Mouse (Mus musculus): ENCODE results near the gene Sirpa.

Sirpa gene

DNA sequence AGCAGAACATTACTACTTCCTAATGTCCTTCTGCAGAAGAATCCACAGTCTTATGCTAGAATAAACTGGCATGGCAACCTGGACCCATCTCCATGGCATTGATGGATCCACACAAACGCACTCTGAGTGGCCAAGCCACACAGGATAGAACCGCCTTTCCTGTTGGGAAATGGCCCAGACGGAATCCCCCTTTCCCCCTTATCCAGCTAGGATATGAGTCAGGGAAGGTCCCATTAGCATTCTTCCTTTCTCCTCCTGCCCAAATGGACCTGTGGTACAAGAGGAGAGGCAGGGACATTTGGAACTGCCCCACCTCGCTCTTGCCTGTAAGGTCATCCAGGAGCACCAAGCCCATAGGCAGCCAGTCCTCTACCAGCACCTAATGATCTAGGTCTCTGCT is 10.4 kb upstream of the Sirpa start:
- no peak for DNase-seq (ENCODE audit: low spot score)

DNA sequence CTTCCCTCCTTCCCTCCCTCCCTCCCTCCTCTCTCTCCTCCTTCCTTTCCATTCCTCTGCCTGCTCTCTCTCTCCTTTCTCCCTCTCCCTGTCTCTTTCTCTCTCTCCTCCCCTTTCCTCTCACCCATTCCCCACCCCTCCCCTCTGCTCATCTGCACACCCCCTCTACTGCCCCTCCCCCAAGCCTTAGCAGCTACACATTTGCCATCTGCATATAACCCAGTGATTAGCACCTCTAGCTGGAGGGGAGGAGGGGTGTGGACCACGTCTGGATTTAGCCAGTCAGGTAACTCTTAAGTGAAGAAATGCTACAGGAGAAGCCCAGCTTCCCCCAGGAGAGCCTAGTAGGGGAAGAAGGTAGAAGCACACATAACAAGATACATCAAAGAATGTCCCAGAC is 7.7 kb upstream of the Sirpa start:
- no peak for DNase-seq (ENCODE audit: low spot score)

DNA sequence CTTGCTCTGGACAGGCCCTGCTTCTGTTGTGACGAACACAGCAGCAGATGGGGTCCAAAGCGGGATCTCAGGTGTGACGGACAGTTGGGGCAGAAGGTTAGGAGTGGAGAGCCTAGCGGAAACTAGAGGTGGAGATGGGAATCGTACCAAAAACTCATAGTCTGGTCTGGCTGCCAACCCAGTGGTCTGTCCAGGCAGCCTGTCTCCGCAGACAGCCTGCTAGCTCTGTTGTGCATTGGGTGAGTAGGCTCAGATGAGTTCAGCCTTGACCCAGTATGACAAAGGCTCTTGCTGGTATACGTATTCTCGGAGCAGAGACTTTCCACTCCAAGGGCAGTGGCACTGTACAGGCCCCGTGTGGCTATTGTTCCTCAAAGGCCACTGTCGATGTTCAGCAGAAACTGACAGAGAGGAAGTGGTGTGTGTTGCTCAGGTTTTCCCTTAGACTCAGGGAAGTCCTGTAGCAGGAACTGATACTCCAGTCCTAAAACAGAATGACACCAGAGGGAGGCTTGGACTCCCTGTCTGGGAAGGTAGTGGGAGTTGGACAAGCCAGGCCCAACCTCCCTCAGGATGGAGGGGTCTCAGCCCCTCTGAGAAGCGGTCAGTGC is 6.6 kb upstream of the Sirpa start:
- DNase-seq (ENCODE audit: low spot score) = no peak

DNA sequence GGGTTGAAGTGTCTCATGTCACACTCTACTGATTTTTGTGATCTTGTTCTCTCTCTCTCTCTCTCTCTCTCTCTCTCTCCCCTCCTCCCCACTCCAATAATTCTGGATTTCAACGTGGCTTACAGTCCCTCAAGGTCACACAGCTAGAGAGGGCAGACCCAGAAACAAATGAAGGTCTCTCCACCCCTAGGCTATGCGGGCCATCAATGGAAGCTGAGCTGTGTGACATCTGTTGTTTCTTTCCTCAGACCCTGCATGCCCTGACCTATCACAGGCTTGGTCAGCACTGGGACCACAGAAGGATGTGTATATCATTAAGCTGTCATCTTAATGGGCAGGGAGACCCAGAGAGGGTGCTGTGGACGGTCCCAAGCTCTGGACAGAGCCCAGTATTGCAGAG is 5.4 kb upstream of the Sirpa start:
- no peak for DNase-seq (ENCODE audit: low spot score)

DNA sequence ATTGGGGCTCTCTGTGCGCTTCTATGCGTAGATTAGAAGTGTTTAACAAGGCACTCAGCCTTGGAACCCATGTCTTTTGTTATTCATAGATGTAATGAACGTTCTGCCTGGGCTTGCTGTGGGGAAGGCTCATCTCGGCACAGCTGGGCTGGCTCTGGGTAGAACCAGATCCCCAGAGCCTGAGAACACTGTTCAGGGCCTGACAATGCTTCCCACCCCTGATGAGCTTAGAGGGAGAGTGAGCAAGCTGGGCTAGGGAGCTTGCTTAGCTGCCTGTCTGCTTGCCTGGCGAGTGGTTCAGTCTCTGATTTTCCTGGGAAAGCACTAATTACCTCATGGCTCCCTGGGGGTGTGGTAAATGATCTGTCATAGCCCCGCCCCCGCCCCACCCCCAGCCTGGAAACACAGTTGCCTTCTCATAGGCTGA is 4.8 kb upstream of the Sirpa start:
- DNase-seq (ENCODE audit: low spot score) = peak; percentile 55

DNA sequence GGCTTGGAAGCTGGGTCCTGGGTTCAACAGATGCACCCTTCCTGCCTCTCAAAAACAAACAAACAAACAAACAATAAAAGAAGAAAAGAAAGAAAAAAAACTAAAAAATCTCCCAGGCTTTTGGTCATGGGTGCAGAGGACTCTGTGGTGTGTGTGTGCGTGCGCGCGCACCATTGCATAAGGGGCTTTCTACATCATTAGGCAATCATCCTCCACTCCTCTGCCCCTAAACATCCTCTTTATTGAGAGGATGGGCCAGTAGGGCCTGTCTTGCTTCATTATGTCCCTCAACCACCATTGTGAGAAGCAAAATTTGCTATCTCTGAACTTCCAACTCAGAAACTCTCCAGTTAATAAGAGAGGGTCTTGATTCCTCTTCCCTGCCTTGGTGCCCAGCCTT is 738 bp upstream of the Sirpa start:
- peak; percentile 41 for DNase-seq (ENCODE audit: low spot score)

DNA sequence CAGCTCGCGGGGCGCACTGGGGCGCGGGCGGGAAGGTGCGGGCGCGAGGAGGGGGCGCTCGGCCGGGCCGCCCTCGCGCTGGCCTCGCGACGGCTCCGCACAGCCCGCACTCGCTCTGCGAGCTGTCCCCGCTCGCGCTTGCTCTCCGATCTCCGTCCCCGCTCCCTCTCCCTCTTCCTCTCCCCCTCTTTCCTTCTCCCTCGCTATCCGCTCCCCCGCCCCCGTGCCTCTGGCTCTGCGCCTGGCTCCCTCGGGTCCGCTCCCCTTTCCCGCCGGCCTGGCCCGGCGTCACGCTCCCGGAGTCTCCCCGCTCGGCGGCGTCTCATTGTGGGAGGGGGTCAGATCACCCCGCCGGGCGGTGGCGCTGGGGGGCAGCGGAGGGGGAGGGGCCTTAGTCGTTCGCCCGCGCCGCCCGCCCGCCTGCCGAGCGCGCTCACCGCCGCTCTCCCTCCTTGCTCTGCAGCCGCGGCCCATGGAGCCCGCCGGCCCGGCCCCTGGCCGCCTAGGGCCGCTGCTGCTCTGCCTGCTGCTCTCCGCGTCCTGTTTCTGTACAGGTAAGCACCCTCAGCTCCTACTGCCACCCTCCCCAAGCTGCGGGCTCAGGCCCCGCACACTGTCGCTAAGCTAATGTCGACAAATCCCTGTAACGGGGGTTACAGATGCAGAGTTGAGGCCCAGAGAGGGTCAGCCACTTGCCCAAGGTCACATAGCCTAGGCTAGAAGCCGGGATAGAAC is 673 bp downstream of the Sirpa start:
- peak; percentile 79 for DNase-seq (ENCODE audit: low spot score)

DNA sequence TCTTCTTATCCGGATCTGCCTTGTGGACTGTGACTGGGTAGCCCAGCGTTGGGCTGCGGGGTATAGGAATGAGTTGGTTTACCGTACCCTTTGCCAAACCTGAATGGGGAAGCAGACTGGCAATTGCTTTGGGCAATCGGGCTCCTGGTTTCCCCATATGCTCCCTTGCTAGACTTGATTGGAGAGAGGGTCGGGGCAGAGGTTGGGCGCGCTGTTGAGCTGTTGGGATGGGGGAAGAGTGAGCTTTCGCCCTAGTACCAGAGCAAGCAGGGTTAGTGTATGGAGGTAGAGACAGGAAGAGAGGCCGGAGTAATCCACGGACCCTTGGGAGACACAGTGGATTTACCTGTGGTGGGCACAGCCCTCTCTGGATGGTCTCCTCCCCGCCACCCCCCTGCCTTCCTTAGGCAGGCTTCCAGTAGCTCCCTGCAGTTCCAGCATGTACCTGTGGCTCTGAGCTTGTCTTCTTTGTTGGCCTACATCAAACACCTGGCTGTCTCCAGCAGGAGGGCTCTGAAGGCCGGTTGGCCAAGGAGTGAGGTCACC is 1.3 kb downstream of the Sirpa start:
- DNase-seq (ENCODE audit: low spot score) = peak; percentile 58

DNA sequence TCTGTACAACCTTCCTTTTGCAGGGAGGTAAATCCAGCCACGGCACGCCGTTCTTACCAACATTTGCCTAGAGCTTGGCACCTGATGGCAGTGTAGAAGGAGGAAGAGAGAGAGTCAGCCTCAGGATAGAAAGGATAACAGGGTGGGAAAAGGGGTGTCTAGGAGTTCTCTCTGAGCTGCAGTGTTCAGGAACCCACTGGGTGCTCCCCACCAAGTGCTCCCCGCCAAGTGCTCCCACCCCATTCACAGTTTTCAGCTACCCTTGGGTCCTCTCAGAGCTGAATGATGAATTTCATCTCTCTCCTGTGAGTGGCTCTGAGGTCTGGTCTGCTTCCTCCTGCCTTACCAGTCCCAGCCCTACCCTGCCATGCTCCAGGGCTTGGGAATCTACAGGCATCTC is 1.9 kb downstream of the Sirpa start:
- DNase-seq (ENCODE audit: low spot score) = no peak

DNA sequence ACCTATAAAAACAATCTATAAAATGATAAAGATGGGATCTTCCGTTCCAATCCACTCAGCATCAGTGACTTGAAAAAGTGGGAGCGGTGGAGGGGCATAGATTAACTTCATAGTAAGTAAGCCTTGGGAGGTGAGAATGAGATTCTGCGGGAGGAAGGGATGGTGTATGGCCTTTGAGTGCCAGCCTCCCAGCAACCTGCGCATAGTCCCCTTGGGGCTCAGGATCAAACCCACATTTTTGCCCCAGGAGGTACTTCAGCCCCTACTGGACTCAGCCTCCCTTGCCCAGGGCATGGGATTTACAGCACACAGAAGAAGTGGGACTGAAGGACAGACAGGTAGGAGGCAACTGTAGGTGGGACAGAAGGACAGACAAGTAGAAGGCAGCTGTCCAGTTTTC is 2.6 kb downstream of the Sirpa start:
- DNase-seq (ENCODE audit: low spot score) = no peak

DNA sequence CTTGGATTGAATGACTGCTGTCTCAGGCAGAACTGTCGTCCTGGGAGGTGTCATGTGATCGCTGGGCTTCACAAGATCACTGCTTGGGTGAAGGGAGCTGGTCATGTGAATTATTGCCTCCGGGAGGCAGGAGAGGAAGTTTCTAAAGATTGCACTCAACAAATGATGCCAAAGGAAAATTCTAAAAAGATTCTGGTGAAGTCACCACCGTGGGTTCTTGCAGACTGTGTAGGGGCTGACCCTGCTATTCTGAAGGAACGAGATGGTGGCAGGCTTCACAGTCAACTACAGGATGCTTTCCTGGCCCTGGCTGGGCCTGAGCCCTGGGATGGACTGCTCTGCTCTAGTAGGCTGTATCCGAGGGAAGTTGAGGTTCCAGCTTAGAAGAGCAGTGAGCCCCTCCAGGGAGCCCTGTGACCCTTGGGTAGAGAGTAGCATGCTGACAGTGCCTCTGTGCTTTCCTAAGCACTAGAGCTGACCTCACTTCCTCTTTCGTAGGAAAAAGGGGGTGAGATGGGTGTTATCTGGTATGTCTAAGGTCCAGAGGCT is 3.1 kb downstream of the Sirpa start:
- DNase-seq (ENCODE audit: low spot score) = no peak

DNA sequence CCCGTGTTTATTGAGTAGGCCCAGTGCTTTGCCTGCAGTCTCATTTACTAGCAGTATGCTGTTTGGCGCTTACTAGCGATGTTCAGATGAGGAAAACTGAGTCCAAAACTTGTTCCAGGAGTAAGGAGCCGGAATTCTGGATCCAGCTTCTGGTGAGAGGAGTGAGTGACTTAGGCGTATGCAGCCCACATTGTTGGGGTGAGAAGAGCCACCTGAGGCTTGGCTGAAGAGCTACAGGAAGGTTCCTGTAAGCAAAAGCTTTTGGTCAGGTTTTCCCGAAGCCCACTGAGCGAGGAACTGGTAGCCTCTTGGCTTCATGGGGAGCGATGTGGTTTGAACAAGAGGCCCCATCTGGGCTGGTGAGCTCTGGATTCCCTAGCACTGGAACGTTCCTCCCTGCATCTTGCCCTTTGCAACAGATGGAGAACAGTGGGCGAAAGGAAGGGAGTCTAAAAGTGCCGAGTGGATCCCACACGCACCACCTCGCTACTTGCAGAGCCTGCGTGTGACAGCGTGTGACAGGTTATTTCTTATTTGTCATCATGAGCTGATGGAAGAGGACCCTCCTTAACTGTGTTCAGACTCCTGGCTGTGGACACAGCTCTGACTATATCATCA is 4.0 kb downstream of the Sirpa start:
- no peak for DNase-seq (ENCODE audit: low spot score)

DNA sequence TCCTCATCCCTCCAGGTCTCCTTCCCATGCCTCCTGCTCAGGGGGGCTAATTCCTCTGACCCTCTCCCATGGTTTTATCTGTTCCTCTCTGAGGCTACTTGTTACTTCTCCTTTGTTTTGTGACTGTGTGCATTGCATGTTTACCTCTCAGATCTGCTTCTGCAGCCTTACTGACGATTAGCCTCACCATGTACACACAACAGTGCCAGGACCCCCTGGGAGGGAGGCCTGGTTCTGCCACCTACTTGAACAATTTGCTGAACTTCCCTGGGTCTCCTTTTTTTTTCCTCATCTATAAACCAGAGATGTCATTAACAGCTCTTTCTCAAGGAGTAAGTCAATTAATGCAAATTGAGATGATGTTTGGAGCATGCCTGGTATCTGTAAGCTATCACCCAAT is 4.9 kb downstream of the Sirpa start:
- no peak for DNase-seq (ENCODE audit: low spot score)

DNA sequence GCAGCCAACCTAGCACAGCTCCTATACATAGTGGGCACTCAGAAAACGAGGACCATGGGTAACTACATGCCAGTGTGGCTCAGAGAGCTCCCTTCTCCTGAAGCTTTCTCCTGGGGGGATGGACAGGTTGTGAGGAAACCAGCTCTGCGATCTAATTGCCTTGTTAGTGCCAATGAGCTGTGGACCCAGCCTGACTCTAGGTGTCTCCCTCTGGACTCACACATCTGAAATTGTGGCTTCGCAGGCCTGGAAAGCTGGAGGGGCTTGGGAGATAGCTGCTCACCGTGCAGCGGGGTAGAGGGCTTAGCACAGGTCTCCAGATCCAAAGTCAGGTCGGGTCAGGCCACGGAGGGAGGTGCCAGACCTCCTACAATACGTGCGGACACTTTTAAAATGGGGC is 5.5 kb downstream of the Sirpa start:
- DNase-seq (ENCODE audit: low spot score) = no peak

DNA sequence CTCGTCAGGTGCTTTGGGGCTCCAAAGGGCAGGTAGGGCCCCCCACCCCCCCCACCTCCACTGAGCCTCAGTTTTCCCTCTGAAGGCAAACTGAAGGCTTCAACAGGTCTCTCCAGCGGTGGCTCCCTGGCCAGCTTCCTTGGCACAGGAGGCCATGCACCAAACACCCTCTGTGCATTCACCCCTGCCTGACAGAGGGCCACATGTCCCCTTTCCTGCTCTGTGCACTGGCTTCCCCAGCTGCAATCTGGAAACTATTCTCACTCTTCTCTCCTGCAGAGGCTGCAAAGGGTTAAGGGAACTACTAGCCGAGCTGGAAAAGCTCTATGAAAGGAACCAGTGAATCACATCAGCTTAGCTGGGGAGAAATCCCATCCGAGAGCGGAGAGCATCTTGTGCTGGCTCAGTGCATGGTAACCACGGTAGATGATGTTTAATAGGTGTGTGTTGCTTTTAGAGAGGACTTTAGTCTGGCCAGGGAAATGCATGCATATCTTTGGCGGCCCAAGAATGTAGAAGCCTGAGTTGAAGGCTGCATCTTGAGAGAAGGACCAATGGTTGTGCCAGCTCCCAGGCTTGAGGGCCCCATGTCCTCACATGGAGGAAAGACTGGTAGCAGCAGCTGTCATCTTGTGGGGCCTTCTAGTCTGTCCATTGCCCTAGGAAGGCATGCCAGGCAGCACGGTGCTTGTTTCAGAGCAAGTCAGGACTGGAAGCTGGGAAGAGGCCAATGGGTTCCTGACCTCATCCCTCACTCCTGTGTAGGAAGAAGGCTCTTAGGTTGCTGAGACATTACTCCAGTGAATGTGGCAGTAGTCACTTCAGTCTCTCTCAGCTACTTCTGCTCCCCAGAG is 6.8 kb downstream of the Sirpa start:
- no peak for DNase-seq (ENCODE audit: low spot score)

DNA sequence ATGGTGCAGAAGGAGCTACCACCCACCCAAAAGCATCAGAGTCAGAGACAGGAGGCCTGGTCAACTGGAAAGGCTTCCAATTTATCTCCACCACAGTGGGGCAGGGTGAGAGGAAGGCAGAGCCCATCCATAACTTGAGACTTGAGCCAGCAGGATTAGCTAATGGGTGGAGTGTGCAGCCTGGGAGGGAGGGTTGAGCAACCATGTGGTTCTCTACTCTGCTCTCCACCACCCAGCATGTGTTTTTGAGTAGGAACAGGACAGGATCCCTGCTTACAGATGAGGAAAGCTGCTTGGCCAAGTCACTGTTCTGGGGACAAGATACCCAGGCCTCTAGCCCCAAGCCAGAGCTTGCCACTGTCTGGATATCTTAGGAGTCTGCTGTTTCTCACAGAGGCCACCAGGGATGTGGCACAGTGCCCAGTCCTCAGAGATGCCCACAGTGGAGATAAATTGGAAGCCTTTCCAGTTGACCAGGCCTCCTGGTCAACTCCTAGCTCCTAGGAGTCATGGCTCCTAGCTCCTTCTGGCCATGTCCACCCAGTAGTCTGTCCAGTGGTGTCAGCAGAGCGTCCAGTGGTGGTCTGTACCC is 8.5 kb downstream of the Sirpa start:
- DNase-seq (ENCODE audit: low spot score) = no peak

DNA sequence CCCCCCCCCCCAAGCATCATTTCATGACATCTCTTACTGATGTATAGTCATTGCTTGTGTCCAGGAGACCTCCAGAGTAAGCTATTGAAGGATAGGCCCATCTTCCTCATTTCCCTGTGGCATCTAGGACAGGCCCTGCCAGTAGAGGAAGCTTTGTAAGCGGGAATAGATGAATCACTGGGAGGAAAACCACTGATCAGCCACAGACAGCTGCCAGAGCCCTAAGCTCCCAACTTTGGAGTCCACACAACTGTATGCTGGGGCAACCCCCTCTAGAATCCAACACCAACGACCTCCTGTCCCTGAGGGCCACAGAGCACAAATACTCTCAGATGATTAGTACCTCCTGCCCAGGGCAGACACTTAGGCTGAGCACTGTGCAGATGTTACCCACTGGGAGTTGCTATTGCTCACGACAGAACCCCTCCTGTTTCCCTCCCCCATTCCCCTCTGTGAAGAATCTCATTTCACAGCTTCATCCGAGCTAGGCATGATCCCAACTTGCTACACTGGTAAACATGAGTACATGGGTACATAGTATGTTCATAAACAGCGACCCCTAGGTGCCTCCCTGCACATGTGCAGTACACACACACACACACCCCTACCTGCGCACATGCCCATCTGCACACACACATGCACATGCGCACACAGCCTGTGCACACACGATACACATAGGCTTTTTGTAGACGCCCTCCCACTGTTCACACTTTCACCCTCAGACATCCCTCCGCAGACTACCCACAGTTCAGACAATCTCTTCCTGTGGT is 9.4 kb downstream of the Sirpa start:
- no peak for DNase-seq (ENCODE audit: low spot score)

DNA sequence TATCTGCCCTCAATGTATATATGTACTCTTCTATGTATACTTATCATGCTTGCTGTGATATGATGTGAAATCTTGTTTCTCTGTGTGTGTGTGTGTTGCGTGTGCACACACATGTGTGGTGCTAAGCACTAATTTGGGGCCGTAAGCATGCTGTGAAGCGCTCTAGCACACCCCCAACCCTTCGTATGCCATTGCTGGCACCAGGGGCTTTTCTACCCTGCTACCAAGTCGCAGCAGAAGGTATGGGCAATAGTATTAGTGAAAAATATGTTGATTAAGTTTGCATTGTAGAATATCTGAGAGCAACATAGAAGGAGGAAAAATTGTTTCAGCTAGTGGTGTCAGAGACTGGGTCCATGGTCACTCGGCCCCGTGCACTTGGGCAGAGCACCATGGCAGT is 10.2 kb downstream of the Sirpa start:
- DNase-seq (ENCODE audit: low spot score) = no peak

DNA sequence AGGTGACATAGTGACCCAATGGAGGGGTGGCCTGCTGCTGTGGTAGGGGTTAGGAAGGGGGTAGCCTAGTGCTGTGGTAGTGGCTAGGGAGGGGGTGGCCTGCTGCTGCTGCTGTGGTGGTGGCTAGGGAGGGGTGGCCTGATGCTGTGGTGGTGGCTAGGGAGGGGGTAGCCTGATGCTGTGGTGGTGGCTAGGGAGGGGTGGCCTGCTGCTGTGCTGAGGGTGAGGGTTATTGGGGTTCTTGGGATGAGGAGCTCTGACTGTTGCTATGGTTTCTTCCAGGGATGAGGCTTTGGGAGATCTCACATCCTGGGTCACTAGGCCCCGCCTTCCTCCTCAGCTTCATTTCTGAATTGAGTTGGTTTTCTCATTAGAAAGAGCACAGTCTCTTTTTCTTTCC is 10.9 kb downstream of the Sirpa start:
- no peak for DNase-seq (ENCODE audit: low spot score)

DNA sequence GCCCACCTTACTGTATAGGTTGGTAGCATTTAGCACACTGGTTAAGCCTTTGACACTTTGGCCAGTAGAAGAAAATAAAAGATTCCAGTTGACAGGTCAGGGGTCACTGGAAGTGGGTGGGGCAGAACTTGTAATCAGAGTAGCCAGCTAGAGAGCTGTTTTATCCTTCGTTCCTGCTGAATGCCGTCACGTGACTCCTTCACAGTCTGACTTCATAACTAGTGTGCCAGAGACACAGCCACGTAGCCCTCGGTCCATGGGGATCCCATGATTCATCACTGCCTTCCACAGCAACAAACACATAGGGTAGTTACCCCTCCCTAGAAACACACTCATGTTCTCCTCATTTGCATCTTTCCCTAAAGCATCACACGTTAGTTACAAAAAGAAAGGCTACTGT is 11.4 kb downstream of the Sirpa start:
- peak; percentile 76 for DNase-seq (ENCODE audit: low spot score)

DNA sequence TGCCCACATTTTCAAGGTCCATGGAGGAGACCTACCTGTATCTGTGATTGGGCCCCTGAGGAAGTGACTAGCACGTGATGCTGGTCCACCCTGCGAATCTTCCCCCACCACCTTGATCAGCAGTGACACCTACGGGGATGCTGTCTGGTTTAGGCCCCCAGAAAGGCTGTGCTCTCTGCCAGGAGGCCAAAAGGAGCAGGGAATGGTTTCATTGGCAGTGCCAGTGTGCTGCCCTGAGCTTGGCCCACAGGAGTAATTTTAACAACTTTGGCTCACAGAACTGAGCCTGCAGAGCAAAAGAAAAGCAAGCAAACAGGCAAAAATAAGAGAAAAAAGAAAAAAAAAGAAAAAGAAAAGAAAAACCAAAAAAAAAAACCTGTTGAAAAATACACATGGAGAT is 13.2 kb downstream of the Sirpa start:
- no peak for DNase-seq (ENCODE audit: low spot score)

Measured in embryo, embryonic 10.5 days (tissue).